Mouse (Mus musculus): ENCODE data around the gene Pcgf3. TPM values are rescaled to one million over a fixed set of nuclear protein-coding genes. Genes with fewer than 3 reads are reported as not detected.
"Not testable (repeated sequence)": the region's sequence is repeated elsewhere in the genome, so short reads cannot be mapped to it uniquely, and the experiment has no call there.

Pcgf3 gene
- polyA plus RNA-seq, 1 experiment from 2014 or later = 9.3 TPM

GRCm38 (mm10) chr5:108483006-108483405, 22.0 kb downstream of the Pcgf3 start:
- Histone ChIP-seq H3K36me3 (ENCODE audit: control insufficient read depth, insufficient read depth) (peaks cover 38% of the 10 kb centered on the region), H3K4me2 (replicated peaks; ENCODE audit: low read depth) (no peak overlapping the region), H3K4me3 (ENCODE audit: low read depth, low read length) (no peak overlapping the region), H3K4me1 (replicated peaks; ENCODE audit: control insufficient read depth, insufficient read depth, low read length) (no peaks in the 10 kb centered on the region), H3K27ac (ENCODE audit: low read depth, low read length) (no peak overlapping the region), H3K9ac (ENCODE audit: low read depth, low read length) (no peak overlapping the region), H3K27me3 (replicated peaks; ENCODE audit: control insufficient read depth, insufficient read depth, low read length) (no peaks in the 10 kb centered on the region), H3K9me3 (ENCODE audit: control insufficient read depth) (no peaks in the 10 kb centered on the region)
- 81% methylated on average over 6 of the region's 6 CpGs for WGBS
- no peak for TF ChIP-seq CTCF (IDR thresholded peaks at IDR 0.05; ENCODE audit: low read depth)
- no peak for ATAC-seq

DNA sequence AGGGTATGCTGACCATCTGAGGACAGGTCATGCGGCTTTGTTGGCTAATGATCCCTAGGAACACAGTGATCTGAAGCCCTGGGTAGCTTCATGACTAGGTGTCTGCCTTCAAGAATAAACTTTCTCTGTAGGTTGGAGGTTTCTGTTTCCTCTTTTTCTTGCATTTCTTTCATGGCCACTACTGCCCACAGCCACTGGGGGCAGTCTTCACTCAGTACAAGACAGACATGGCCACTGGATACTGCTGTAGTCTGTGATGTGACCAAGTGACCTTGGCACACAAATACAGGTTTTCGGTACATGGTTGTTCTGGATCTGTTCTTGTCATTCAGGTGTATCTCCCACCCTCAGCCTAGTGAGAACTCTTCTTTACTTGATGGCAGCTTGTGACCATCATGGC, 24.2 kb downstream of the Pcgf3 start:
- no peak; the same call in 1 of the 2 replicates for ATAC-seq
- Histone ChIP-seq H3K27me3 (replicated peaks; ENCODE audit: control insufficient read depth, insufficient read depth, low read length) (no peaks in the 10 kb centered on the region), H3K9me3 (ENCODE audit: control insufficient read depth) (no peaks in the 10 kb centered on the region), H3K36me3 (ENCODE audit: control insufficient read depth, insufficient read depth) (peaks cover 45% of the 10 kb centered on the region), H3K4me1 (replicated peaks; ENCODE audit: control insufficient read depth, insufficient read depth, low read length) (no peaks in the 10 kb centered on the region), H3K27ac (ENCODE audit: low read depth, low read length) (no peak overlapping the region), H3K4me3 (ENCODE audit: low read depth, low read length) (no peak overlapping the region), H3K9ac (ENCODE audit: low read depth, low read length) (no peak overlapping the region), H3K4me2 (replicated peaks; ENCODE audit: low read depth) (no peak overlapping the region)
- 88% methylated on average over 2 of the region's 2 CpGs for WGBS
- peak; percentile 84 for TF ChIP-seq CTCF (IDR thresholded peaks at IDR 0.05; ENCODE audit: low read depth)

GRCm38 (mm10) chr5:108486148-108486547, 25.1 kb downstream of the Pcgf3 start:
- ATAC-seq; H3K4me1 ChIP-seq (replicated peaks; ENCODE audit: control insufficient read depth, insufficient read depth, low read length); H3K9ac ChIP-seq (ENCODE audit: low read depth, low read length); H3K9me3 ChIP-seq (ENCODE audit: control insufficient read depth); H3K4me3 ChIP-seq (ENCODE audit: low read depth, low read length); H3K27ac ChIP-seq (ENCODE audit: low read depth, low read length); H3K4me2 ChIP-seq (replicated peaks; ENCODE audit: low read depth); H3K27me3 ChIP-seq (replicated peaks; ENCODE audit: control insufficient read depth, insufficient read depth, low read length): not testable (repeated sequence)
- peaks cover 53% of the 10 kb centered on the region for H3K36me3 ChIP-seq (ENCODE audit: control insufficient read depth, insufficient read depth)
- 87% methylated on average over 4 of the region's 5 CpGs for WGBS

DNA sequence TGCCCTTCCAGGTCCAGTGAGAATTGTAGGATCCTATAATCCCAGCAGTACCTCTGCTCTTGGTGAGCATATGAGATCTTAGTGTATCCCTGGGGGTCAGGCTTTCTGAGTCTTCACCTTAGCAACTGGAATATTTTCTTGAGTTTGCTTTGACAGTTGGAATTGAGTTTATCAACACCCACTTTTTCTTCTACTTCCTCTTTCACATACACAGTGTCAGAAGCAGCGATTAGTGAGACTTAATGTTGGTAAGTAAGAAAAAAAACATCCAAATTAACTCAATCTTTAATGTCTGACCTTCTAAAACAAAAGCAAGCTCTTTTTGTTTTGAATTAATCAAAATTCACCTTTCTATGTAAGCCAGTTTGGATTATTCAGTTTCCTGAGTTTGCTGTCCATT, 40.5 kb downstream of the Pcgf3 start:
- Histone ChIP-seq H3K9ac (ENCODE audit: low read depth, low read length) (no peak overlapping the region), H3K4me2 (replicated peaks; ENCODE audit: low read depth) (no peak overlapping the region), H3K9me3 (ENCODE audit: control insufficient read depth) (no peaks in the 10 kb centered on the region), H3K4me1 (replicated peaks; ENCODE audit: control insufficient read depth, insufficient read depth, low read length) (no peaks in the 10 kb centered on the region), H3K4me3 (ENCODE audit: low read depth, low read length) (no peak overlapping the region), H3K27me3 (replicated peaks; ENCODE audit: control insufficient read depth, insufficient read depth, low read length) (no peaks in the 10 kb centered on the region), H3K27ac (ENCODE audit: low read depth, low read length) (no peak overlapping the region), H3K36me3 (ENCODE audit: control insufficient read depth, insufficient read depth) (peaks cover 76% of the 10 kb centered on the region)
- WGBS = 88% methylated on average over 1 of the region's 1 CpGs
- no peak for ATAC-seq
- no peak for TF ChIP-seq CTCF (IDR thresholded peaks at IDR 0.05; ENCODE audit: low read depth)

- no peak overlapping the region for H3K27ac ChIP-seq (ENCODE audit: low read depth, low read length)
- no peak overlapping the region for H3K9ac ChIP-seq (ENCODE audit: low read depth, low read length)
- H3K9me3 ChIP-seq (ENCODE audit: control insufficient read depth) = no peaks in the 10 kb centered on the region
- no peak for ATAC-seq
- WGBS = 85% methylated on average over 18 of the region's 18 CpGs
- H3K27me3 ChIP-seq (replicated peaks; ENCODE audit: control insufficient read depth, insufficient read depth, low read length) = no peaks in the 10 kb centered on the region
- no peak for TF ChIP-seq CTCF (IDR thresholded peaks at IDR 0.05; ENCODE audit: low read depth)
- no peak overlapping the region for H3K4me3 ChIP-seq (ENCODE audit: low read depth, low read length)
- H3K4me2 ChIP-seq (replicated peaks; ENCODE audit: low read depth) = no peak overlapping the region
- H3K4me1 ChIP-seq (replicated peaks; ENCODE audit: control insufficient read depth, insufficient read depth, low read length) = no peaks in the 10 kb centered on the region
- peaks cover 70% of the 10 kb centered on the region for H3K36me3 ChIP-seq (ENCODE audit: control insufficient read depth, insufficient read depth)
Observed at GRCm38 (mm10) chr5:108502286-108502685, 41.3 kb downstream of the Pcgf3 start.

GRCm38 (mm10) chr5:108515581-108516361, 54.7 kb downstream of the Pcgf3 start:
- no peaks in the 10 kb centered on the region for H3K9me3 ChIP-seq (ENCODE audit: control insufficient read depth)
- no peak overlapping the region for H3K4me3 ChIP-seq (ENCODE audit: low read depth, low read length)
- H3K4me2 ChIP-seq (replicated peaks; ENCODE audit: low read depth) = no peak overlapping the region
- WGBS = 72% methylated on average over 6 of the region's 6 CpGs
- no peaks in the 10 kb centered on the region for H3K27me3 ChIP-seq (replicated peaks; ENCODE audit: control insufficient read depth, insufficient read depth, low read length)
- H3K4me1 ChIP-seq (replicated peaks; ENCODE audit: control insufficient read depth, insufficient read depth, low read length) = no peaks in the 10 kb centered on the region
- TF ChIP-seq CTCF (IDR thresholded peaks at IDR 0.05; ENCODE audit: low read depth) = no peak
- no peaks in the 10 kb centered on the region for H3K36me3 ChIP-seq (ENCODE audit: control insufficient read depth, insufficient read depth)
- no peak overlapping the region for H3K9ac ChIP-seq (ENCODE audit: low read depth, low read length)
- no peak overlapping the region for H3K27ac ChIP-seq (ENCODE audit: low read depth, low read length)
- ATAC-seq = no peak
